Mouse (Mus musculus): ENCODE results near the gene Ppig. TPM values are rescaled to one million over a fixed set of nuclear protein-coding genes. Genes with fewer than 3 reads are reported as not detected.
"Not testable (repeated sequence)": the region's sequence is repeated elsewhere in the genome, so short reads cannot be mapped to it uniquely, and the experiment has no call there.

The Ppig gene
- 110 and 126 TPM in 2 replicates for polyA plus RNA-seq (2015; fragmentation: Nextera tagmentation; extraction: Ambion mirVana)

GRCm38 (mm10) chr2:69722273-69722649 is at the start of gene Ppig:
Gene Ppig, plus strand, starts transcription at chr2:69722545.
- peak; percentile 19; the same call in 1 of the 2 replicates for ATAC-seq
- H3K4me2 ChIP-seq (ENCODE audit: low read depth, low read length): peak within 1 kb of the TSS; percentile 73

GRCm38 (mm10) chr2:69673723-69674122 is 48.6 kb upstream of the Ppig start:
- ATAC-seq: no peak
- no peak overlapping the region for H3K9ac ChIP-seq (ENCODE audit: low read depth, low read length)
- WGBS: 70% methylated on average over 5 of the region's 5 CpGs
- H3K4me3 ChIP-seq (ENCODE audit: low read length): no peak overlapping the region
- H3K27ac ChIP-seq (ENCODE audit: low read length): no peak overlapping the region
- no peak overlapping the region for H3K4me2 ChIP-seq (ENCODE audit: low read depth, low read length)
- no peaks in the 10 kb centered on the region for H3K4me1 ChIP-seq (ENCODE audit: control insufficient read depth, insufficient read depth, low read length)
- H3K36me3 ChIP-seq (ENCODE audit: control insufficient read depth, insufficient read depth, low read length): no peaks in the 10 kb centered on the region
- H3K9me3 ChIP-seq (ENCODE audit: control insufficient read depth, low read length): no peaks in the 10 kb centered on the region
- no peaks in the 10 kb centered on the region for H3K27me3 ChIP-seq (replicated peaks; ENCODE audit: control insufficient read depth, insufficient read depth, low read length)

More at GRCm38 (mm10) chr2:69722273-69722649, at the start of gene Ppig:
- H3K4me1 ChIP-seq (ENCODE audit: control insufficient read depth, insufficient read depth, low read length): peaks cover 3% of the 10 kb centered on the region; the same call in 1 of the 2 replicates
- H3K4me3 ChIP-seq (ENCODE audit: low read length): peak within 1 kb of the TSS; percentile 93
- no peaks in the 10 kb centered on the region for H3K27me3 ChIP-seq (replicated peaks; ENCODE audit: control insufficient read depth, insufficient read depth, low read length)
- no peaks in the 10 kb centered on the region for H3K9me3 ChIP-seq (ENCODE audit: control insufficient read depth, low read length)
- peak within 1 kb of the TSS; percentile 90 for H3K27ac ChIP-seq (ENCODE audit: low read length)
- H3K36me3 ChIP-seq (ENCODE audit: control insufficient read depth, insufficient read depth, low read length): no peaks in the 10 kb centered on the region
- peak within 1 kb of the TSS; percentile 85 for H3K9ac ChIP-seq (ENCODE audit: low read depth, low read length)
- WGBS: 6% methylated on average over 12 of the region's 12 CpGs

GRCm38 (mm10) chr2:69675266-69675665 is 47.1 kb upstream of the Ppig start:
- Histone ChIP-seq H3K4me2 (ENCODE audit: low read depth, low read length) (no peak overlapping the region), H3K27me3 (replicated peaks; ENCODE audit: control insufficient read depth, insufficient read depth, low read length) (no peaks in the 10 kb centered on the region), H3K36me3 (ENCODE audit: control insufficient read depth, insufficient read depth, low read length) (no peaks in the 10 kb centered on the region), H3K9ac (ENCODE audit: low read depth, low read length) (no peak overlapping the region), H3K9me3 (ENCODE audit: control insufficient read depth, low read length) (no peaks in the 10 kb centered on the region), H3K4me3 (ENCODE audit: low read length) (no peak overlapping the region), H3K4me1 (ENCODE audit: control insufficient read depth, insufficient read depth, low read length) (no peaks in the 10 kb centered on the region), H3K27ac (ENCODE audit: low read length) (no peak overlapping the region)
- no peak for ATAC-seq
- 89% methylated on average over 9 of the region's 9 CpGs for WGBS

GRCm38 (mm10) chr2:69676713-69677112 is 45.6 kb upstream of the Ppig start:
- no peaks in the 10 kb centered on the region for H3K9me3 ChIP-seq (ENCODE audit: control insufficient read depth, low read length)
- H3K36me3 ChIP-seq (ENCODE audit: control insufficient read depth, insufficient read depth, low read length): no peaks in the 10 kb centered on the region
- H3K4me1 ChIP-seq (ENCODE audit: control insufficient read depth, insufficient read depth, low read length): no peaks in the 10 kb centered on the region
- no peak overlapping the region for H3K27ac ChIP-seq (ENCODE audit: low read length)
- WGBS: 65% methylated on average over 2 of the region's 2 CpGs
- H3K4me3 ChIP-seq (ENCODE audit: low read length): no peak overlapping the region
- no peak overlapping the region for H3K4me2 ChIP-seq (ENCODE audit: low read depth, low read length)
- ATAC-seq: no peak
- H3K27me3 ChIP-seq (replicated peaks; ENCODE audit: control insufficient read depth, insufficient read depth, low read length): no peaks in the 10 kb centered on the region
- no peak overlapping the region for H3K9ac ChIP-seq (ENCODE audit: low read depth, low read length)

GRCm38 (mm10) chr2:69677215-69677614 is 45.1 kb upstream of the Ppig start:
- not testable (repeated sequence) for H3K4me3 ChIP-seq (ENCODE audit: low read length); ATAC-seq; H3K27ac ChIP-seq (ENCODE audit: low read length); H3K4me2 ChIP-seq (ENCODE audit: low read depth, low read length); H3K4me1 ChIP-seq (ENCODE audit: control insufficient read depth, insufficient read depth, low read length); H3K9me3 ChIP-seq (ENCODE audit: control insufficient read depth, low read length); H3K27me3 ChIP-seq (replicated peaks; ENCODE audit: control insufficient read depth, insufficient read depth, low read length); H3K36me3 ChIP-seq (ENCODE audit: control insufficient read depth, insufficient read depth, low read length); H3K9ac ChIP-seq (ENCODE audit: low read depth, low read length)
- 86% methylated on average over 2 of the region's 2 CpGs for WGBS

GRCm38 (mm10) chr2:69679990-69680389 is 42.4 kb upstream of the Ppig start:
- WGBS: 58% methylated on average over 6 of the region's 6 CpGs
- no peaks in the 10 kb centered on the region for H3K36me3 ChIP-seq (ENCODE audit: control insufficient read depth, insufficient read depth, low read length)
- ATAC-seq: no peak

GRCm38 (mm10) chr2:69681931-69682330 is 40.4 kb upstream of the Ppig start:
- Histone ChIP-seq H3K36me3 (ENCODE audit: control insufficient read depth, insufficient read depth, low read length) (no peaks in the 10 kb centered on the region), H3K9ac (ENCODE audit: low read depth, low read length) (no peak overlapping the region), H3K4me3 (ENCODE audit: low read length) (no peak overlapping the region), H3K4me2 (ENCODE audit: low read depth, low read length) (no peak overlapping the region), H3K27ac (ENCODE audit: low read length) (no peak overlapping the region), H3K4me1 (ENCODE audit: control insufficient read depth, insufficient read depth, low read length) (no peaks in the 10 kb centered on the region), H3K27me3 (replicated peaks; ENCODE audit: control insufficient read depth, insufficient read depth, low read length) (no peaks in the 10 kb centered on the region), H3K9me3 (ENCODE audit: control insufficient read depth, low read length) (no peaks in the 10 kb centered on the region)
- ATAC-seq: no peak
- 97% methylated on average over 4 of the region's 4 CpGs for WGBS

More at GRCm38 (mm10) chr2:69679990-69680389, 42.4 kb upstream of the Ppig start:
- Histone ChIP-seq H3K4me1 (ENCODE audit: control insufficient read depth, insufficient read depth, low read length) (no peaks in the 10 kb centered on the region), H3K9me3 (ENCODE audit: control insufficient read depth, low read length) (no peaks in the 10 kb centered on the region), H3K27me3 (replicated peaks; ENCODE audit: control insufficient read depth, insufficient read depth, low read length) (no peaks in the 10 kb centered on the region), H3K27ac (ENCODE audit: low read length) (no peak overlapping the region), H3K4me2 (ENCODE audit: low read depth, low read length) (no peak overlapping the region), H3K9ac (ENCODE audit: low read depth, low read length) (no peak overlapping the region), H3K4me3 (ENCODE audit: low read length) (no peak overlapping the region)

- Histone ChIP-seq H3K4me3 (ENCODE audit: low read length) (no peak overlapping the region), H3K9ac (ENCODE audit: low read depth, low read length) (no peak overlapping the region), H3K4me2 (ENCODE audit: low read depth, low read length) (no peak overlapping the region), H3K27me3 (replicated peaks; ENCODE audit: control insufficient read depth, insufficient read depth, low read length) (no peaks in the 10 kb centered on the region), H3K27ac (ENCODE audit: low read length) (no peak overlapping the region), H3K36me3 (ENCODE audit: control insufficient read depth, insufficient read depth, low read length) (no peaks in the 10 kb centered on the region), H3K9me3 (ENCODE audit: control insufficient read depth, low read length) (no peaks in the 10 kb centered on the region), H3K4me1 (ENCODE audit: control insufficient read depth, insufficient read depth, low read length) (no peaks in the 10 kb centered on the region)
- no peak for ATAC-seq
- 76% methylated on average over 13 of the region's 13 CpGs for WGBS
Observed at GRCm38 (mm10) chr2:69683036-69683805, 39.1 kb upstream of the Ppig start.

- WGBS: 89% methylated on average over 3 of the region's 3 CpGs
- no peak for ATAC-seq
- no peak overlapping the region for H3K27ac ChIP-seq (ENCODE audit: low read length)
Observed at GRCm38 (mm10) chr2:69684488-69684887, 37.9 kb upstream of the Ppig start.

More at GRCm38 (mm10) chr2:69684488-69684887, 37.9 kb upstream of the Ppig start:
- Histone ChIP-seq H3K9me3 (ENCODE audit: control insufficient read depth, low read length) (no peaks in the 10 kb centered on the region), H3K4me1 (ENCODE audit: control insufficient read depth, insufficient read depth, low read length) (no peaks in the 10 kb centered on the region), H3K9ac (ENCODE audit: low read depth, low read length) (no peak overlapping the region), H3K36me3 (ENCODE audit: control insufficient read depth, insufficient read depth, low read length) (no peaks in the 10 kb centered on the region), H3K4me2 (ENCODE audit: low read depth, low read length) (no peak overlapping the region), H3K27me3 (replicated peaks; ENCODE audit: control insufficient read depth, insufficient read depth, low read length) (no peaks in the 10 kb centered on the region), H3K4me3 (ENCODE audit: low read length) (no peak overlapping the region)

Measured in intestine, embryonic 16.5 days (tissue).